Mouse (Mus musculus): ENCODE measurements around the gene Zbtb18. TPM values are rescaled to one million over a fixed set of nuclear protein-coding genes. Genes with fewer than 3 reads are reported as not detected.

Gene Zbtb18
- total and polyA plus RNA-seq, 3 experiments = 8.4 to 16.9 (median 10.0) TPM

DNA sequence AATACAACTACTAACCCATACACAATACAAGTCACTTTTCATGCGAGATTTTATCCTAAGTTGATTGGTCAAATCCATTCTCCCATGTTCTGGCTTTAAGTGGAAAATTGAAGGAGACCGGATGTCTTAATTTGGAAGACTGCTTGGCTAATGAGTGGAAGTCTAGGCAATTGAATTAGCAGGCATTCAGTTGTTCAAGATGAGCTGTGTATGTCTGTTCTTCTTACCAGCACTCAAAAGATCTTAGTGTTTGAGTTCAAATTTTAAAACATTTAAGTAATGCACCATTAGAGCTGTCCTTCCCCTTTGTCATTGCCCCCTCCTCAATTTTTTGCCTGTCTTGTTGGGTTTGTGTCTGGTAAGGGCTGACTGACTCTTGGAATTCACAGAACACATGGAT, 8.9 kb downstream of the Zbtb18 start:
- H3K79me2 ChIP-seq (replicated peaks; ENCODE audit: control insufficient read depth, extremely low read depth, insufficient read depth, poor library complexity, severe bottlenecking) = no peaks in the 10 kb centered on the region
- no peaks in the 10 kb centered on the region for H3K9me3 ChIP-seq (replicated peaks; ENCODE audit: low read length)
- peaks cover 10 to 77% of the 10 kb centered on the region in 2 experiments; a peak in 3 of 4 replicates for H3K4me1 ChIP-seq (ENCODE audit: control insufficient read depth in 1 of 2, insufficient read depth in 2 of 2)
- H3K36me3 ChIP-seq (replicated peaks in 1 of 2; ENCODE audit: control insufficient read depth in 1 of 2, insufficient read depth in 1 of 2, low read length in 1 of 2) = peaks cover 13 to 19% of the 10 kb centered on the region in 2 experiments
- no peak overlapping the region for H3K9ac ChIP-seq (ENCODE audit: insufficient read depth, low read depth)
- H3K4me2 ChIP-seq (ENCODE audit: insufficient read depth, low read depth, poor library complexity, severe bottlenecking) = no peak overlapping the region
- no peak for DNase-seq (ENCODE audit: extremely low read depth)
- TF ChIP-seq SMC3 (IDR thresholded peaks at IDR 0.05; ENCODE audit: low read depth, low read length) (no peak), MAFK (IDR thresholded peaks at IDR 0.05; ENCODE audit: insufficient replicate concordance, low read length) (no peak), POLR2AphosphoS2 (IDR thresholded peaks at IDR 0.05; ENCODE audit: low read depth, low read length) (no peak), ETS1 (conservative IDR thresholded peaks at IDR 0.05; ENCODE audit: low read depth, low read length) (no peak), RAD21 (IDR thresholded peaks at IDR 0.05; ENCODE audit: low read depth, low read length) (no peak), POLR2A (IDR thresholded peaks at IDR 0.05; ENCODE audit: low read depth, low read length) (no peak), JUND (conservative IDR thresholded peaks at IDR 0.05; ENCODE audit: low read depth, low read length) (no peak), TCF12 (IDR thresholded peaks at IDR 0.05; ENCODE audit: low read depth, low read length) (no peak), MYC (IDR thresholded peaks at IDR 0.05; ENCODE audit: low read depth, low read length) (no peak), KAT2A (IDR thresholded peaks at IDR 0.05; ENCODE audit: insufficient replicate concordance, low read length) (no peak), MAZ (IDR thresholded peaks at IDR 0.05; ENCODE audit: low read depth, low read length) (no peak), RCOR1 (conservative IDR thresholded peaks at IDR 0.05; ENCODE audit: low read depth, low read length) (no peak)
- no peak overlapping the region for H3K4me3 ChIP-seq (replicated peaks in 1 of 3; ENCODE audit: low read depth in 2 of 3, low read length in 2 of 3, poor library complexity in 1 of 3)
- H3K27me3 ChIP-seq (replicated peaks) = no peaks in the 10 kb centered on the region
- dilution Hi-C loops (cut with MboI; ENCODE audit: extremely low pct_ligation_motif_present, extremely low pct_unique_long_range_greater_than_20kb, low sequenced_read_pairs) (no loop called here), in situ Hi-C loops (cut with MboI; ENCODE audit: low pct_ligation_motif_present, low pct_unique_long_range_greater_than_20kb, low sequenced_read_pairs) (no loop called here)
- no peak overlapping the region for H3K27ac ChIP-seq (ENCODE audit: insufficient read depth, low read depth)

DNA sequence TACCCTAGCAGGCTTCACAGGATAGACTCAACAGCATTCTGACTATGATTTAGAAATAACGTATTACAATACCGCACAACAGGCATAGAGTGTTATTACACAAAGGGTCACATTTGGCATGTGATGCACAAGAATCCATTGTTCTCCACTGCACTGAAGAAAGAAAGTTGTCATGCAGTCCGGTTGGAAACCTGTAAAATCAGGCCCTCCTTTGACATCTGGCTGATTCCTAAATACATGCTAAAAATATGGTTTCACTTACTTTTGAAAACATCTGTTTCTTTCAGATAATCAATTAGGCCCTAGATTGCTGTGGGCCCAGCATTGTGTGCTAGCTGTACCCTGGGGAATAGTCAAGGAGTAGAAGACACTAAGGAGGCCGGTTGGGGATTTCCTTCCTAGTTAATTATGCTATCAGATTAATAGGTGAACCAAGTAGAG, 9.9 kb downstream of the Zbtb18 start:
- in situ Hi-C loops (cut with MboI; ENCODE audit: low pct_ligation_motif_present, low pct_unique_long_range_greater_than_20kb, low sequenced_read_pairs) (no loop called here), dilution Hi-C loops (cut with MboI; ENCODE audit: extremely low pct_ligation_motif_present, extremely low pct_unique_long_range_greater_than_20kb, low sequenced_read_pairs) (no loop called here)
- H3K4me2 ChIP-seq (ENCODE audit: insufficient read depth, low read depth, poor library complexity, severe bottlenecking) = peak overlapping the region; percentile 44; the same call in 1 of the 2 replicates
- no peak overlapping the region for H3K27ac ChIP-seq (ENCODE audit: insufficient read depth, low read depth)
- H3K27me3 ChIP-seq (replicated peaks) = no peaks in the 10 kb centered on the region
- no peak overlapping the region for H3K4me3 ChIP-seq (replicated peaks in 1 of 3; ENCODE audit: low read depth in 2 of 3, low read length in 2 of 3, poor library complexity in 1 of 3)
- peak; percentile 86 for DNase-seq (ENCODE audit: extremely low read depth)
- no peaks in the 10 kb centered on the region for H3K9me3 ChIP-seq (replicated peaks; ENCODE audit: low read length)
- H3K36me3 ChIP-seq (replicated peaks in 1 of 2; ENCODE audit: control insufficient read depth in 1 of 2, insufficient read depth in 1 of 2, low read length in 1 of 2) = peaks cover 13 to 16% of the 10 kb centered on the region in 2 experiments
- H3K4me1 ChIP-seq (ENCODE audit: control insufficient read depth in 1 of 2, insufficient read depth in 2 of 2) = peaks cover 14 to 79% of the 10 kb centered on the region in 2 experiments
- H3K79me2 ChIP-seq (replicated peaks; ENCODE audit: control insufficient read depth, extremely low read depth, insufficient read depth, poor library complexity, severe bottlenecking) = no peaks in the 10 kb centered on the region
- no peak overlapping the region; the same call in 1 of the 2 replicates for H3K9ac ChIP-seq (ENCODE audit: insufficient read depth, low read depth)
- TF ChIP-seq SMC3 (IDR thresholded peaks at IDR 0.05; ENCODE audit: low read depth, low read length) (no peak), SIN3A (IDR thresholded peaks at IDR 0.05; ENCODE audit: low read length) (no peak; the same call in 1 of the 2 replicates), POLR2AphosphoS2 (IDR thresholded peaks at IDR 0.05; ENCODE audit: low read depth, low read length) (no peak), ZNF384 (IDR thresholded peaks at IDR 0.05; ENCODE audit: low read depth, low read length) (peak; percentile 46), ZC3H11A (IDR thresholded peaks at IDR 0.05; ENCODE audit: low read depth, low read length) (no peak), GABPA (IDR thresholded peaks at IDR 0.05; ENCODE audit: insufficient replicate concordance, low read depth, low read length) (no peak), RCOR1 (conservative IDR thresholded peaks at IDR 0.05; ENCODE audit: low read depth, low read length) (no peak), ELF1 (IDR thresholded peaks at IDR 0.05; ENCODE audit: low read depth, low read length) (no peak), TCF12 (IDR thresholded peaks at IDR 0.05; ENCODE audit: low read depth, low read length) (peak; percentile 86), EP300 (IDR thresholded peaks at IDR 0.05; ENCODE audit: low read length) (peak; percentile 85), MAZ (IDR thresholded peaks at IDR 0.05; ENCODE audit: low read depth, low read length) (no peak), BHLHE40 (IDR thresholded peaks at IDR 0.05; ENCODE audit: low read depth, low read length) (peak; percentile 74), MYC (IDR thresholded peaks at IDR 0.05; ENCODE audit: low read depth, low read length) (peak; percentile 61; the same call in 1 of the 2 replicates), NELFE (IDR thresholded peaks at IDR 0.05; ENCODE audit: low read depth, low read length) (no peak), MAX (IDR thresholded peaks at IDR 0.05; ENCODE audit: low read length) (no peak), USF2 (conservative IDR thresholded peaks at IDR 0.05; ENCODE audit: low read depth, low read length) (no peak), TBP (conservative IDR thresholded peaks at IDR 0.05; ENCODE audit: low read depth, low read length) (no peak), MEF2A (IDR thresholded peaks at IDR 0.05; ENCODE audit: borderline replicate concordance, low read depth, low read length) (peak; percentile 80), ZKSCAN1 (IDR thresholded peaks at IDR 0.05; ENCODE audit: borderline replicate concordance, low read depth, low read length) (no peak), ETS1 (conservative IDR thresholded peaks at IDR 0.05; ENCODE audit: low read depth, low read length) (peak; percentile 70), MXI1 (IDR thresholded peaks at IDR 0.05; ENCODE audit: low read depth, low read length) (no peak), HCFC1 (IDR thresholded peaks at IDR 0.05; ENCODE audit: low read depth, low read length) (no peak), ZMIZ1 (IDR thresholded peaks at IDR 0.05; ENCODE audit: low read depth, low read length) (no peak), IRF4 (IDR thresholded peaks at IDR 0.05; ENCODE audit: low read depth, low read length) (peak; percentile 73), CTCF (conservative IDR thresholded peaks at IDR 0.05 in 1 of 2, IDR thresholded peaks at IDR 0.05 in 1 of 2; ENCODE audit: low read depth in 2 of 2, low read length in 2 of 2) (no peak), USF1 (IDR thresholded peaks at IDR 0.05; ENCODE audit: low read depth, low read length) (no peak), E2F4 (IDR thresholded peaks at IDR 0.05; ENCODE audit: insufficient replicate concordance, low read depth, low read length) (no peak), JUND (conservative IDR thresholded peaks at IDR 0.05; ENCODE audit: low read depth, low read length) (no peak)
